13 mouse cellular contexts compared by ENCODE assay signal in the genomic region with DNA sequence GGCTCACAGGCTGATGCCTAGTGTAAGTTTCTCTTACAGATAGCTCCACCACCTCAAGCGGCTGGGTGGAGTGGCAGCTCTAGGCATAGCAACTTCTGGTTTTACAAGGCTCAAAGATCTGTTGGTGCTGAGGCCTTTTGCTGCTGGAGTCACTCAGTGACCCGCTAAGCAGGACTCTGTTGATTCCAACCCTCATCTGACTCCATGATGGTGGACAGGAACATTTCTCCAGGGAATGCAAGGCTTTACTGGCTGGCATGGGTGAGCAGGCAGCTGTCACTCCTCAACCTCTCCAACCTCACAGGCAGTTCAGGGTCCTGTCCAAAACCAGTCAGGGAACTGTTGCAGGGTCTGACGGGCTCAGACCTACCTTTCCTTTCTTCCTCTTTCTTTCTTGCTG.
"Had no signal": no experiment of that assay in that cellular context is flagged by ENCODE, and none has a peak within 500 bp of the region (broad histone marks: within the 10 kb centered on the region; RNA-seq: fewer than 3 reads in every experiment).

No protein-coding gene starts in this region.

- ATAC-seq: liver, embryonic 12.5 days; midbrain, embryonic 15.5 days had no signal

- DNase-seq: kidney, adult 11 months; kidney, adult 9 months; kidney, postnatal 36 days; lung, embryonic 14.5 days; lung, postnatal 10 days; thymus, postnatal 14 days had no signal

- H3K27ac ChIP-seq: kidney, postnatal 0 days; limb, embryonic 15.5 days; liver, embryonic 12.5 days; macrophage; midbrain, embryonic 15.5 days; neural tube, embryonic 13.5 days; stomach, postnatal 0 days had no signal

- H3K4me3 ChIP-seq: limb, embryonic 15.5 days; liver, embryonic 12.5 days; midbrain, embryonic 15.5 days; neural tube, embryonic 13.5 days had no signal
